Mouse (Mus musculus) heart, adult 2 months (tissue): Measurements from ENCODE around the gene Stk4.

Source experiments
- CTCF ChIP-seq: fragments of 200-600 bp; IDR thresholded peaks from 2 replicates; pipeline ENCODE4 v1.8.1; 2022; ENCODE audit warnings: antibody characterized with exemption, mild to moderate bottlenecking, moderate library complexity
- EP300 ChIP-seq: fragments of 200-500 bp; IDR thresholded peaks from 2 replicates; pipeline ENCODE4 v1.6.1; 2011; ENCODE audit warnings: low read depth, low read length, control low read depth; ENCODE audit not compliant: insufficient read depth
- POLR2A ChIP-seq: fragments of 200-500 bp; IDR thresholded peaks from 2 replicates; pipeline ENCODE4 v1.6.1; 2011; ENCODE audit warnings: mild to moderate bottlenecking, low read depth, low read length, control low read depth; ENCODE audit not compliant: insufficient read depth

DNA sequence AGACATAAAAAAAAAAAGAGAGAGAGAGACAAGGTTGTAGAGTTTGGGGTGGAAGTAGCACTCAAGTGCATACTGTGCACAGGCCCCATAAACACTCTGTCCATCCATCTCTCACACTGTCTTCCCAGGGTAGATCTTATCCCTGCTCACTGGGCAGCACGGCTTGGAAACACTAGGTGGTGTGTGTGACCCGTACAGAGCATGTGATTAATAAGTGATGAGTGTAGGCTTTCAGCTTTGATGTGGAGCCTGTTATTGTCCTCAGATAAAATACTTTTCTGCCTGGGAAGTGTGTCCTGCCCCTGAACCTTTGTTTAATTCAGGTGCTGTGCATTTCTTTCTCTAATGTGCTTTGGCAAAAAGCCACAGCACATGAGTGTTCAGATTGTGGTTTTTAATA lies 66.3 kb downstream of the Stk4 start:
- no peak for TF ChIP-seq POLR2A
- TF ChIP-seq EP300 = no peak
- peak; percentile 47 for TF ChIP-seq CTCF
